Mouse (Mus musculus) thymus, postnatal 14 days (tissue): Measurements from ENCODE around the gene Rassf1.

Source experiments
- DNase-seq: peaks from one replicate; pipeline ENCODE4 v3.0.0; 2021

Gene Rassf1

DNA sequence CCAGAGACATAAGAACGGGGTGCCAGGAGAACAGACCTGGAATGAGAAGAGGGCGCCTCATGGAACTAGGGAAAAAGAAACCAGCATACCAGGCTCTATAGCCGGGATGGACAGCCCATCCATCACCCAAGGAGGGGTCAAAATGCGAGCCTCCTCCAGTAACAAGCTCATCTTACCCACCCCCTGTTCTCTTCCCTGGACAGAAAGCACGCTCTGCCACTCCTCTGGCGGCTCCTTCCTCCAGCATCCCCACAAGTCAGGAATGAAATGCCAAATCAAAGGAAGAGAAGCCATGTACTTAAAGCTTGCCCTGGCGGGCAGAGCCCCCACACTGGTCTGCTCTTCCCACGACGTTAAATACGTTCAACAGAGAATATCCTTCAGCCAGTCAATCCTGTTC lies 10.3 kb upstream of the Rassf1 start:
- DNase-seq = no peak

DNA sequence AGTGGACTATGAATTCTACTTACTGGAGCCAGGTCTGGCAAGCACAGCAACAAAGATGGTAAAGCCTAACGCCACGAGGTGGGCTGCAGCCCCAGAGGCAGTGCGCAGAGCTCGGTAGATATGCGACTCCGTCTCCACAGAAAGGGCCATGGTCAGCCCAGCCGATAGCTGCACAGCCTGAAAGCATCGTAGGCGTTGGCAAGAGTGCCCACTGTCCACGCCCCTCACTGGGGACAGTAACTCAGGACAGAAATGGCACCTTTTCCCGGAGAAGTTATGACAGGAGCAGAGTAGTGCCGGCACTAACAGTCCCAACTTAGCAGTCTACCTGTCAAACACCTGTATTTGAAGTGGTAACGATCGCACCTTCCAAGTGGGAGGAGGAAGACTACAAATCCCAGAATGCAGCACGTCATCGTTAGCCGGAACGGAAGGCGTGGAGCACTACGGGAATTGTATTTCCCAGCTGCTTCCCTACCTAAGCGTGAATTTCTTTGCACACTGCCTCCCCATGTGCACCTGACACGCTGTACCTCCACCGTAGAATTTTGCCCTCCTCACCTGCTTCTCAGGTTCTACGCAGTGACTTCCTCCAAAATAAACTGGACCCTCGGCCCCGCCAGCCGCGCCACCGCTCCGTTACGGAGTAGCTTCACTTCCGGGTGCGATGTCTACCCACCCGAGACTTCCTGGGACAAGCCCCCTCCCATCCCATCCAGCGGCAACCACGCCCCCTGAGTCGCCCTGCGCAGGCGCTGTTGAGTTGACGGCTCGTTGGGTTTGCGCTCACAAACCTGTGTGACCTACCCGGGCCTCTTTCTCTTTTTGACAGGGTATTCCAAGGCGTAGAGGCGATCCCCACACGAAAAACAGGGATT lies 9.6 kb upstream of the Rassf1 start, which contains the start of the genes Cyb561d2 and Nprl2:
Gene Cyb561d2 (minus strand): TSS at position 720 of the 878 bp plus-strand sequence.
Gene Nprl2 (plus strand): TSS at position 753 of the 878 bp plus-strand sequence.
- DNase-seq = peak; percentile 98

- DNase-seq = no peak
Measured at GRCm38 (mm10) chr9:107542352-107542686, 9.0 kb upstream of the Rassf1 start.

DNA sequence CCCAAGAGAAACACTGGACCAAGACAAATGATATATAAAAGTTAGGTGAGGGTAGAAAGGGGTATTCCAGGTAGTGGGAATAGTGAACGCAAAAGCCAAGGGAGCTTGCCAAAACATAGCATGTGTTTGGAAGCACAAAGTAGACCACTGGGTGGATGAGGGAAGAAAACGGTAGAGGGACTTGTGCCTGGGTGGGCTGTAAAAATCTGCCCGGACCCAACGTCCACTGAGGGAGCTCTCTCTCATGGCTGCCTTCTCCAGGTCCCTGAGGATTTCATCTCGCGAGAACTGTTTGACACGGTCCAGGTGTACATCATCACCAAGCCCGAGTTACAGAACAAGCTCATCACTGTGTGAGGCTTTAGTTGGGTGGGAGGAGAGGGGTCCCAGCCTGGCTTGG lies 8.6 kb upstream of the Rassf1 start:
- no peak for DNase-seq

- no peak for DNase-seq
Measured at GRCm38 (mm10) chr9:107543299-107543698, 8.1 kb upstream of the Rassf1 start.

GRCm38 (mm10) chr9:107544196-107544700 lies 7.1 kb upstream of the Rassf1 start:
- DNase-seq = no peak

- no peak for DNase-seq
Measured at GRCm38 (mm10) chr9:107544729-107545128, 6.6 kb upstream of the Rassf1 start.

- DNase-seq = no peak
Measured at GRCm38 (mm10) chr9:107545199-107545598, 6.2 kb upstream of the Rassf1 start.

GRCm38 (mm10) chr9:107545602-107546001 lies 5.8 kb upstream of the Rassf1 start:
- DNase-seq = peak; percentile 79

DNA sequence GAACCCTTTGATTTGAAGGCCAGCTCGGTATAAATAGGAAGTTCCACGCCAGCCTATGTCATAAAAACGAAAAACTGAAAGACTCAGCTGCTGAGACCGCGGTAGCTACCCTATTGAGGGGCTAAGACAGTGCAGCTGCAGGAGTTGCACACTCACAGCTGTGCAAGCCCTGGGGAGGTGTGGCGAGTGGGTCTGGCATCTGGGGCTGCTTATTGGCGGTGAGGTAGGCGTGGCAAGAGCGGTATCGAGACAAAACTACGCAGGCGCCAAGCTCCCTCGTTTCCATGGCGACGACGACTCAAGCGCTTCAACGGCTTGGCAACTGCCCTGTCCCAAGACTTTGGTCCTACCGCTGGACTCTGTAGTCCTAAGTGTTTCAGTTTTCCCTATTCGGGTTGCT lies 4.3 kb upstream of the Rassf1 start, which contains the start of gene Zmynd10:
Gene Zmynd10 (plus strand): TSS at position 273 of the 400 bp plus-strand sequence.
- peak; percentile 93 for DNase-seq

- DNase-seq = no peak
Measured at GRCm38 (mm10) chr9:107547957-107548356, 3.4 kb upstream of the Rassf1 start.

- DNase-seq = no peak
Measured at GRCm38 (mm10) chr9:107548820-107549219, 2.5 kb upstream of the Rassf1 start.

DNA sequence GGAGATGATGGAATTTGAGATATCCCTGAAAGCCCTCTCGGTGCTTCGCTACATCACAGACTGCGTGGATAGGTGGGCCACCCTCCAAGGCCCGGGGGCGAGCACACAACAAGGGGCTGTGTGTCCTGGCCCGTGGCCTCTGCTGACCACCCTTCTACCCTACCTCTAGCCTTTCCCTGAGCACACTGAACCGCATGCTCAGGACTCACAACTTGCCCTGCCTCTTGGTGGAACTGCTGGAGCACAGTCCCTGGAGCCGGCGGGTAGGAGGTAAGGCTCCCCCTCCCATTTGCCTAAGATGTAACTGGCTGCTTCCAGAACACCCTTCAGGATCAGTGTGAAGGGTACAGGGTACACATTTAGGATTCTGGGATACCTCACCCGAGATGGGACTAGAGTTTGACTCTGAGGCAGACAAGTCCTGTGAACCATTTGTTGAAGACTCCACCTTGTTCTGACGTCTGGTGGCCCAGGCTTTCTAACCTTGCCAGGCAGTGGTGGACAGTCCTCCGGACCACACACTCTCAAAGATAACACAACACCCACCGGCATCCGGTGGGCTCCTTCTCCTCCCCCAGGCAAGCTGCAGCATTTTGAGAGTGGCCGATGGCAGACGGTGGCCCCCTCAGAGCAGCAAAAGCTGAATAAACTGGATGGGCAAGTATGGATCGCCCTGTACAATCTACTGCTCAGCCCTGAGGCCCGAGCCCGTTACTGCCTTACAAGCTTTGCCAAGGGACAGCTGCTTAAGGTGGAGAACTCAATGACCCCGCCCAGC lies 1.9 kb upstream of the Rassf1 start:
- DNase-seq = no peak

DNA sequence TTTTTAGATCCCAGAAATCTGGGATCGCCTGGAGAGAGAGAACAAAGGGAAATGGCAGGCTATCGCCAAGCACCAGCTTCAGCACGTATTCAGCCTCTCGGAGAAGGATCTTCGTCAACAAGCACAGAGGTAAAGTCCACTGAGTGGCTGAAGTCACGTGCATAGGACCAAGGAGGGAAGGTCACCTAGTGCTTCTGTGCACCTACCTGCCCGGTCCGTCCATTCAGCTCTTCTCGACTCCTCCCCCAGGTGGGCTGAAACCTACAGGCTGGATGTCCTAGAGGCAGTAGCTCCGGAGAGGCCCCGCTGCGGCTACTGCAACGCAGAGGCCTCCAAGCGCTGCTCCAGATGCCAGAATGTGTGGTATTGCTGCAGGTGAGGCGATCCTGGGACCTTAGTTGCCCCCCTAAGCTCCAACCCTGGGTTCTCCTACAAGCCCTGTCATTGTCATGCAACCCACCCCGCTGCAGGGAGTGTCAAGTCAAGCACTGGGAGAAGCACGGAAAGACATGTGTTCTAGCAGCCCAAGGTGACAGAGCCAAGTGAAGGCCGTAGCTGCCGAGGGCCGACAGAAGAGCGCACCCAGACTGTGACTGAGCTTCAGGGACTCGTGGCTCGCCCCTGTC lies 751 bp upstream of the Rassf1 start:
- no peak for DNase-seq

- no peak for DNase-seq
Measured at GRCm38 (mm10) chr9:107551890-107552355, 568 bp downstream of the Rassf1 start.

- no peak for DNase-seq
Measured at GRCm38 (mm10) chr9:107552690-107553393, 1.5 kb downstream of the Rassf1 start.

DNA sequence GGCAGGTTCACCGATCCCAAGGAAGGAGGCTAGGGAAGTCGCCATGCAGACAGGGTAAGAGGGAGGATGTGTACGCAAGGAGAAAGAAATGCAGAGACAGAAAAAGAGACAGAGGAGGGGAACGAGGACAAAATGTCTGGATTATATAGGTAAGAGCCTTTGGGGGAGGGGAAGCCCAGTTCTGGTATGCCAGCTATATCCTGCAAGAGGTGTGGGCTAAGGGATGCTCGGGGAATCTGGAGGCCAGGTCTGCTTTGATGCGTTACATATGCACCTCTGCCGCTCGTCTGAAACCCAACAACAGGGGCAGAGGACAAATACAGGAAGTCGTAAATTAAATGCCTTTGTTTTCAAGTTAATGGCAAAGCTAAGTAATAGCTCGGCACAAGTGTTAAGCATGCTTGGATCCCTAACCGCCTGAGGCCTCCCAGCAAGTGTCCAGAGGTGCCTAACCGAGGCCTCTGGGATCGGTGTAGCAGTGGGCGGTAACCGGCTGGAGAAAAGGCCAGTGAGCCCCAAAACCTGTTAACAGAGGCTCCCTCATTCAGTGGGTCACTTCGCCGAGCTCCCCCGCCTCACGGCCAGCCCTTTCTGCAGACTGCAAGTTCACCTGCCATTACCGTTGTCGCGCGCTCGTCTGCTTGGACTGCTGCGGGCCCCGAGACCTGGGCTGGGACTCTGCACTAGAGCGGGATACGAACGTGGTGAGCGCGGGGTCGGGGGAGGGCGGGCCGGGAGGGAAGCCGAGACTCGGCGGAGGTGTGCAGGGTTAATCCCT lies 2.4 kb downstream of the Rassf1 start:
- DNase-seq = peak; percentile 72

DNA sequence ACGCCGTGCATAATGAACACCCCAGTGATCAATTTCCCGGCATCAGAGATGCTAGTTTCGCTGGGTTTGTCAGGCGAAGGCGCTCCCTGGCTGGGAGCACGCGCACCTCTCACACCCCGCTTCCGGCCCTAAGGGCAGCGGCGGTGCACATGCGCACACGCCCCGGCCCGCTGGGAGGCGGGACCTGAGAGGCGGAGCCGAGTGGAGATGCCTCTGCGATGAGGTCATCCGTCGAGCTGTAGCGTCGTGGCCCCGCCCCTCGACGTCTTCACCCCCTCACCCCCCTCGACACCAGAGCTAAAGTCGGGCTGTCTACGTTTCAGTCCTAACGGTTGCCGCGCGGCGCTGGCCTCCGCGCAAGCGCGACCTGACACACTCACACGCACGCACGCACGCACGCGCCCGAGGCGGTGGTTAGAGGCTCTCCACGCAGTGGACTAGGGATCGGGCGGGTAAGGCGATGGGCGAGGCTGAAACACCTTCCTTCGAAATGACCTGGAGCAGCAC lies 3.0 kb downstream of the Rassf1 start:
- peak; percentile 97 for DNase-seq

DNA sequence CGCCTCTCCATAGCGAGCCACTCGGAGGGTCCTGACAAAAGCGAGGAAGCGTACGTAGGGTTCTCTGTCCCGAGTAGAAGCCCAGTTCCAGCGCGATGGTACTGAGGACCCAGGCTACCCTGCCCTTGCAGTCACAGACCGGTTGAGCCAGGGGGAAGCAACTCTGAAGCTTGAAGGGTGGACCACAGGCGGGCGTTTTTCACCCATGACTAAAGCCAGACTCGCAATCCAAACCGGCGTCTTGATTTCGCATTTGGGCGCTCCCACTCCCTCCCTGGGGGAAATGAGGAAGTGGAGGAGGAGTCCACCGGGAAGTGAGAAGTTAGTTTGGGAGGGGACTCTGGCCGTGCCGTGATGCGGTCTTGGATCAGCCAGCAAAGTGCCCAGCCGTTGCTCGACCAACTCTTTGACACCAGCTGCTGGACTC lies 3.7 kb downstream of the Rassf1 start:
- DNase-seq = no peak

DNA sequence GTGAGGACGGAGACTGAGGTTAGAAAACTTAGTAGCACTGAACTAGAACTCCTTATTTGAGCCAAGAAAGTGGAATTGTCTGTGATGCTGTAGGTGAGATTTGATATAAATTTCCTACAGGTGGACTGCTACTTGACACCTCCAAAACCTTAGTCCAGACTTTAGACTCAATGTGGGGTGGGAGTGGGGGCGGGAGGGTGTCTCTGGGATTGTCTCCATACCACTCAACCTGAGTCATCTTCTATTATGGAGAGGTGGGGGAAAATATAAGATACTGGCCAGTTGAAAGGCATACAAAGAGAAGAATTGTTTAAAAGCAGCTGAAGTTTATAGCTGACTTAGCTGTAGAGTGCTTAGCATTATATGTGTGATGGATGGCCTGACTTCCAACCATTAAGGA lies 4.3 kb downstream of the Rassf1 start:
- no peak for DNase-seq

DNA sequence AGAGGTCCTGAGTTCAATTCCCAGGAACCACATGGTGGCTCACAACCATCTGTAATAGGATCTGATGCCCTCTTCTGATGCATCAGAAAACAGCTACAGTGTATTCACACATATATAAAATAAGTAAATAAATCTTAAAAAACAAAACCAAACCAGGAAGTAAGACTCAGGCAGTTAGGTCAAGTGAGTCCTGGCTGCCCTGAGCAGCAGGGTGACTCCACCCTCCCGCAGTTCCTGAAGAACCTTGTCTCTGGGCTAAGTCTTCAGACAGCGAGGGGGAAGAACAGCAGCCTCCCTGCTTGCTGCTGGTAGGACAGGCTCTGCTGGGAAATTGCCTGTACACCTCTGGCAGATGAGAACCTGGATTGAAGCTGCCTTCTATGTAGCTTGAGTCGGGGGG lies 5.0 kb downstream of the Rassf1 start:
- no peak for DNase-seq
